In genomic region chr6:5037225-5037624, GRCm38 (mm10) we compare ENCODE assay signal across 13 mouse cellular contexts.
DNase-seq lines count a peak whose midpoint lies in the region; ATAC-seq and TF ChIP-seq lines count a peak whose summit lies in the region.
"Had no signal": no experiment of that assay in that cellular context is flagged by ENCODE, and none has a peak within 500 bp of the region (broad histone marks: within the 10 kb centered on the region; RNA-seq: fewer than 3 reads in every experiment).

No protein-coding gene starts in this region.

- intact Hi-C loops in heart, postnatal 25 days (cut with DNase I): no loop called here

- no peak for DNase-seq in heart, postnatal 25 days (ENCODE audit: low spot score)
- no peak for DNase-seq in kidney, adult 2 months
- no peak for DNase-seq in neural tube, embryonic 10.5 days (ENCODE audit: extremely low spot score, low spot score)
- peak; percentile 35 to 47 for DNase-seq in kidney, postnatal 4 days
- DNase-seq: adrenal gland, postnatal 36 days; cerebellum, adult 11 months; lung, adult 18-20 months; thymus, postnatal 36 days had no signal

- H3K4me2 ChIP-seq in heart, embryonic 11.5 days: no peak overlapping the region
- H3K4me2 ChIP-seq in kidney, embryonic 14.5 days (replicated peaks; ENCODE audit: low read depth, low read length): no peak overlapping the region
- H3K4me2 ChIP-seq in neural tube, embryonic 13.5 days: no peak overlapping the region
- H3K4me2 ChIP-seq: limb, embryonic 13.5 days had no signal

- peaks cover 6% of the 10 kb centered on the region; the same call in 1 of the 2 replicates for H3K4me1 ChIP-seq in heart, embryonic 11.5 days (ENCODE audit: control insufficient read depth, insufficient read depth, low read length)
- H3K4me1 ChIP-seq in kidney, embryonic 14.5 days (ENCODE audit: control insufficient read depth, insufficient read depth, low read length): no peaks in the 10 kb centered on the region
- H3K4me1 ChIP-seq in kidney, adult 2 months (ENCODE audit: control insufficient read depth, insufficient read depth, low read length): no peaks in the 10 kb centered on the region
- 0 out of 2 replicates have a peak, but pooled peaks cover 7% of the 10 kb centered on the region for H3K4me1 ChIP-seq in neural tube, embryonic 13.5 days (replicated peaks)
- H3K4me1 ChIP-seq: megakaryocyte, embryonic 14.5 days had no signal

- H3K36me3 ChIP-seq in heart, embryonic 11.5 days (ENCODE audit: control insufficient read depth, insufficient read depth, low read length): no peaks in the 10 kb centered on the region
- H3K36me3 ChIP-seq in kidney, embryonic 14.5 days (ENCODE audit: control insufficient read depth, insufficient read depth, low read length): no peaks in the 10 kb centered on the region
- no peaks in the 10 kb centered on the region for H3K36me3 ChIP-seq in kidney, adult 2 months (ENCODE audit: control insufficient read depth, insufficient read depth, low read length)
- no peaks in the 10 kb centered on the region for H3K36me3 ChIP-seq in neural tube, embryonic 13.5 days
- H3K36me3 ChIP-seq: limb, embryonic 13.5 days had no signal

- TF ChIP-seq POLR2A in kidney, adult 2 months (IDR thresholded peaks at IDR 0.05; ENCODE audit: low read depth, low read length): no peak

- 63% methylated on average over 4 of the region's 4 CpGs for WGBS in heart, embryonic 11.5 days (ENCODE audit: insufficient replicate concordance)
- 70% methylated on average over 4 of the region's 4 CpGs for WGBS in kidney, embryonic 14.5 days
- WGBS in kidney, adult 2 months: 85% methylated on average over 4 of the region's 4 CpGs
- WGBS in neural tube, embryonic 13.5 days: 77% methylated on average over 4 of the region's 4 CpGs

- 0 out of 2 replicates have a peak, but pooled peaks have one; percentile 49 for ATAC-seq in heart, embryonic 11.5 days (replicated peaks; ENCODE audit: insufficient number of reproducible peaks, low FRiP score, low TSS enrichment)
- ATAC-seq in kidney, embryonic 14.5 days (ENCODE audit: low FRiP score, low TSS enrichment): 0 out of 2 replicates have a peak, but pooled peaks have one; percentile 65
- ATAC-seq in neural tube, embryonic 13.5 days (ENCODE audit: low read depth): peak; percentile 67; the same call in 1 of the 2 replicates

- no peak for TF ChIP-seq CTCF in kidney, adult 2 months (conservative IDR thresholded peaks at IDR 0.05; ENCODE audit: insufficient read depth, insufficient read length, low read depth, low read length)

- H3K27me3 ChIP-seq in heart, embryonic 11.5 days (ENCODE audit: control insufficient read depth, insufficient read depth, low read length): no peaks in the 10 kb centered on the region
- no peaks in the 10 kb centered on the region for H3K27me3 ChIP-seq in kidney, embryonic 14.5 days (ENCODE audit: control insufficient read depth, insufficient read depth, low read length)
- no peaks in the 10 kb centered on the region for H3K27me3 ChIP-seq in kidney, adult 2 months (replicated peaks; ENCODE audit: control insufficient read depth, insufficient read depth, low read length)
- no peaks in the 10 kb centered on the region for H3K27me3 ChIP-seq in neural tube, embryonic 13.5 days
- H3K27me3 ChIP-seq: limb, embryonic 13.5 days; megakaryocyte, embryonic 14.5 days had no signal

- H3K9me3 ChIP-seq in heart, embryonic 11.5 days (replicated peaks; ENCODE audit: control insufficient read depth, low read length): no peaks in the 10 kb centered on the region
- no peaks in the 10 kb centered on the region for H3K9me3 ChIP-seq in kidney, embryonic 14.5 days (ENCODE audit: control insufficient read depth, low read length)
- no peaks in the 10 kb centered on the region for H3K9me3 ChIP-seq in neural tube, embryonic 13.5 days
- H3K9me3 ChIP-seq: limb, embryonic 13.5 days; megakaryocyte, embryonic 14.5 days had no signal

- H3K27ac ChIP-seq in heart, embryonic 11.5 days (ENCODE audit: low read depth, low read length): 0 out of 2 replicates have a peak overlapping the region, but pooled peaks have one; percentile 59
- H3K27ac ChIP-seq in kidney, embryonic 14.5 days (ENCODE audit: low read depth, low read length): no peak overlapping the region
- H3K27ac ChIP-seq in kidney, adult 2 months (ENCODE audit: insufficient read depth, low read depth, low read length): no peak overlapping the region
- H3K27ac ChIP-seq in neural tube, embryonic 13.5 days (replicated peaks): no peak overlapping the region
- H3K27ac ChIP-seq: limb, embryonic 13.5 days had no signal

- no peak overlapping the region for H3K4me3 ChIP-seq in heart, embryonic 11.5 days (ENCODE audit: low read depth, low read length)
- no peak overlapping the region for H3K4me3 ChIP-seq in kidney, embryonic 14.5 days (ENCODE audit: low read length)
- no peak overlapping the region for H3K4me3 ChIP-seq in kidney, adult 2 months (ENCODE audit: insufficient read depth, low read depth, low read length)
- H3K4me3 ChIP-seq in neural tube, embryonic 13.5 days: no peak overlapping the region
- H3K4me3 ChIP-seq: limb, embryonic 13.5 days; megakaryocyte, embryonic 14.5 days had no signal

- H3K9ac ChIP-seq in heart, embryonic 11.5 days (ENCODE audit: low read depth, low read length): no peak overlapping the region
- H3K9ac ChIP-seq in kidney, embryonic 14.5 days (ENCODE audit: low read depth, low read length): no peak overlapping the region
- H3K9ac ChIP-seq in neural tube, embryonic 13.5 days: no peak overlapping the region
- H3K9ac ChIP-seq: limb, embryonic 13.5 days had no signal

Comparison
In these comparisons a context has a peak if more than half of its experiments do, and no peak if none do; other contexts are left out.
1. DNase-seq: peak in kidney, postnatal 4 days (2 of 2); none in heart, postnatal 25 days (single experiment), kidney, adult 2 months (single experiment) and neural tube, embryonic 10.5 days (single experiment).
2. Peak in every context shown above with its lines, with median percentiles within 50 percentile points of each other: ATAC-seq.